17 mouse cellular contexts compared by ENCODE assay signal in the genomic region with DNA sequence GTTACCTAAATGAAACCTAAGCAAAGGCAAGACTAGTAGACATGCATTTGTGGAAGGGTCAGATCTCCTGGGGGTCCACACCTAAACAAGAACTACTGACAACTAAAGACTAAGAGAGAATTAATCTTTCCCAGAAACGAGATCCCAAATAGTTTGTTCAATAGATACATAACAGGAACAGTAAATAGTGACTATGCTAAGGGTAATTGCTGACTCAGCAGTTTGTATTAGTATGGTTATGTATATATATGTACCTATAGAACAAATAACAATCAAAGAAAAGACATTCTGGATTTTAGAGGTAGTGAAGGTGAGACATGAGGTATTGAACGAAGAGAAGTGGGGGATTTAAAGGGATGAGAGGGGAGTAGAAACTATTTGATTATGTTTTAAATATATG.
"Had no signal": no experiment of that assay in that cellular context is flagged by ENCODE, and none has a peak within 500 bp of the region (broad histone marks: within the 10 kb centered on the region; RNA-seq: fewer than 3 reads in every experiment).

No protein-coding gene starts in this region.

- H3K9ac ChIP-seq: neural tube, embryonic 12.5 days; neural tube, embryonic 13.5 days; neural tube, embryonic 15.5 days; stomach, embryonic 15.5 days had no signal

- H3K4me3 ChIP-seq: neural tube, embryonic 12.5 days; neural tube, embryonic 13.5 days; neural tube, embryonic 15.5 days; stomach, embryonic 15.5 days had no signal

- H3K4me2 ChIP-seq: neural tube, embryonic 12.5 days; neural tube, embryonic 13.5 days; neural tube, embryonic 15.5 days; stomach, embryonic 15.5 days had no signal

- H3K4me1 ChIP-seq: neural tube, embryonic 12.5 days; neural tube, embryonic 13.5 days; neural tube, embryonic 15.5 days; stomach, embryonic 15.5 days had no signal

- H3K27ac ChIP-seq: neural tube, embryonic 12.5 days; neural tube, embryonic 13.5 days; neural tube, embryonic 15.5 days; stomach, embryonic 15.5 days; stomach, postnatal 0 days had no signal

- H3K27me3 ChIP-seq: neural tube, embryonic 12.5 days; neural tube, embryonic 13.5 days; neural tube, embryonic 15.5 days; stomach, embryonic 15.5 days had no signal

- DNase-seq: retina, postnatal 1 day; right cerebral cortex, adult 18-20 months; right cerebral cortex, postnatal 14 days; right cerebral cortex, postnatal 25 days; right cerebral cortex, postnatal 4 days; spleen, adult 18-20 months; thymus, adult 18-20 months; thymus, adult 2 months; thymus, postnatal 14 days; thymus, postnatal 25 days; thymus, postnatal 36 days; thymus, postnatal 4 days had no signal

- H3K9me3 ChIP-seq: neural tube, embryonic 12.5 days; neural tube, embryonic 13.5 days; neural tube, embryonic 15.5 days; stomach, embryonic 15.5 days had no signal

- H3K36me3 ChIP-seq: neural tube, embryonic 12.5 days; neural tube, embryonic 13.5 days; neural tube, embryonic 15.5 days; stomach, embryonic 15.5 days had no signal
